Mouse (Mus musculus) limb, embryonic 12.5 days (tissue): ENCODE measurements around the gene Lyl1. TPM values are rescaled to one million over a fixed set of nuclear protein-coding genes. Genes with fewer than 3 reads are reported as not detected.
"Not testable (repeated sequence)": the region's sequence is repeated elsewhere in the genome, so short reads cannot be mapped to it uniquely, and the experiment has no call there.

ENCODE experiments used
- ATAC-seq: fragments of 200-750 bp; cut with Nextera tagmentation; 2 replicates; pipeline ENCODE4 v1.8.0; 2017; ENCODE audit warnings: low read depth, moderate TSS enrichment; ENCODE audit not compliant: insufficient number of reproducible peaks, insufficient read depth, low FRiP score, low TSS enrichment
- H3K27ac ChIP-seq: fragments of 300-500 bp; sonication (generic); 2 replicates; pipeline ENCODE4 v1.5.1; 2016; ENCODE audit warnings: mild to moderate bottlenecking, moderate library complexity
- H3K27me3 ChIP-seq: fragments of 300-500 bp; sonication (generic); 2 replicates; pipeline ENCODE4 v1.6.1; 2016; ENCODE audit warnings: mild to moderate bottlenecking, moderate library complexity
- H3K36me3 ChIP-seq: fragments of 300-500 bp; sonication (generic); 2 replicates; pipeline ENCODE4 v1.6.1; 2016; ENCODE audit warnings: mild to moderate bottlenecking, moderate library complexity
- H3K4me1 ChIP-seq: fragments of 300-500 bp; sonication (generic); replicated peaks from 2 replicates; pipeline ENCODE4 v1.6.1; 2016
- H3K4me2 ChIP-seq: fragments of 300-500 bp; sonication (generic); 2 replicates; pipeline ENCODE4 v1.6.1; 2016; ENCODE audit warnings: mild to moderate bottlenecking, moderate library complexity
- H3K4me3 ChIP-seq: fragments of 300-500 bp; sonication (generic); replicated peaks from 2 replicates; pipeline ENCODE4 v1.5.1; 2016; ENCODE audit warnings: mild to moderate bottlenecking
- H3K9ac ChIP-seq: fragments of 300-500 bp; sonication (generic); replicated peaks from 2 replicates; pipeline ENCODE4 v1.6.1; 2016; ENCODE audit warnings: mild to moderate bottlenecking, moderate library complexity
- H3K9me3 ChIP-seq: fragments of 300-500 bp; sonication (generic); 2 replicates; pipeline ENCODE4 v1.6.1; 2016; ENCODE audit warnings: mild to moderate bottlenecking, moderate library complexity
- WGBS: fragments of 180-500 bp; shearing (Covaris S2); methylation state at CpG from one replicate; pipeline ENCODE4 v1.1.7; 2016; 5-methylcytosine and 5-hydroxymethylcytosine counted together
- polyA plus RNA-seq: library from polyadenylated mRNA; unstranded; fragments of >200 nt; fragmentation: Nextera tagmentation; extraction: Ambion mirVana; gene quantifications from 2 replicates; pipeline ENCODE4 v1.2.1, GENCODE M21; 2016

Lyl1 gene
- polyA plus RNA-seq, 1 experiment from 2014 or later: 3.7 TPM

DNA sequence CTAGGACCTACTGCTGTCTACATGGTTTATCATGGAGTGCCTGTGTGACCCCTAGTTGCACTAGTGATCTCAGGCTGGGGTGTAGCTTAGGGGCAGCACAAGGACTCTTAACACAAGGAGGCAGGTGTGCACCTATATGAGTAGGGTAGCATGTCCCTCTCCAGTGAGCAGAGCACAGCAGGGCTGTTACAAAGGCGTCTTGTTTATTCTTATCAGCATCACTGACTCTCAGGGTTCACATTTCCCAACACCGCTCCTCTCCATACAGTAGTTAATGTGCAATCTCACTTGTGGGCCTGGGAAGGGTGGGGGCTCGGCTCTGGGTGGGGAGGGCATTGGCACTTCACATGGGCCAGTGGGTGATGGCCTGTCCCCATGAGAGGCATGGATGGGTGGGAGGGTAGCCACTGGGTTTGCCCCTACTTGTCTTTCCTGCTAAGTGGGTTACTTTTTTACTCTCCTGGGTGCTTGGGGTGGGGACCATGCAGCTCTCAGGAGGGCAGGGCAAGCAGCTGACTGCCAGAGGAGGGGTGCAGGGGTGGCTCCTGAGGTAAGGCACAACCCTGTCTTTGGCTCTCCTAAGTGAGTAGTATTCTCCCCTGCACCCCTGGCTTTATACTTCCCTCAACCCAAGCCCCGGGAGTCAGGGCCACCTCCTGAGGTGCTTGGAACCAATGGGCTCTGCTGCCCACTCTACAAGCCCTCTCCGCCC, 30.8 kb upstream of the Lyl1 start:
- ATAC-seq, H3K4me3 ChIP-seq, H3K4me2 ChIP-seq, H3K9me3 ChIP-seq, H3K27ac ChIP-seq, H3K9ac ChIP-seq, H3K27me3 ChIP-seq: not testable (repeated sequence)
- H3K36me3 ChIP-seq: peaks cover 87% of the 10 kb centered on the region
- 93% methylated on average over 5 of the region's 5 CpGs for WGBS
- peaks cover 10% of the 10 kb centered on the region for H3K4me1 ChIP-seq

GRCm38 (mm10) chr8:84677305-84677704, 24.0 kb upstream of the Lyl1 start:
- Histone ChIP-seq H3K27ac (no peak overlapping the region), H3K9me3 (no peaks in the 10 kb centered on the region), H3K4me1 (no peaks in the 10 kb centered on the region), H3K4me3 (no peak overlapping the region), H3K27me3 (no peaks in the 10 kb centered on the region), H3K36me3 (peaks cover 68% of the 10 kb centered on the region), H3K9ac (no peak overlapping the region), H3K4me2 (no peak overlapping the region)
- 93% methylated on average over 5 of the region's 5 CpGs for WGBS
- no peak for ATAC-seq

DNA sequence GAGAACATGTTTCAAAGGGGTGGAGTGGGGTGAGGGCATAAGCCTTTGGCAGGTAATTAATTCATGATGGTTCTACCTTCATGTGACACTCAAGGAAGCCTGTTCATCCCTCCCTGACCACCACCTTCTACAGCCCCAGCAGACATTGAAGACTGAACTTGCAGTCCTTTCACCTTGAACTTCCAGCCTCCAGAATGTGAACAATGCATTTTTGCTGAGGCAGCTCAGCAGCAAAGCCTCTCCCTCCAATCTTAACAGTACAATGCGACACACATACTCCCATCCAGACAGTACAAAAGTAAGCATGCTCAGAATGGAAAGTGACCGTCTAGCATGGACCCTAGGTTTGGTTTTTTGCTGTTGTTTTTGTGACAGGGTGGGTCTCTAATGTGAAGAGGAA, 19.8 kb upstream of the Lyl1 start:
- 87% methylated on average over 2 of the region's 2 CpGs for WGBS
- no peak for ATAC-seq
- H3K4me1 ChIP-seq: peaks cover 17% of the 10 kb centered on the region
- peaks cover 52% of the 10 kb centered on the region for H3K36me3 ChIP-seq
- H3K9ac ChIP-seq: no peak overlapping the region
- no peaks in the 10 kb centered on the region for H3K9me3 ChIP-seq
- H3K4me3 ChIP-seq: no peak overlapping the region
- no peak overlapping the region for H3K27ac ChIP-seq
- H3K27me3 ChIP-seq: no peaks in the 10 kb centered on the region
- H3K4me2 ChIP-seq: no peak overlapping the region

GRCm38 (mm10) chr8:84682257-84682656, 19.0 kb upstream of the Lyl1 start:
- ATAC-seq: no peak
- no peaks in the 10 kb centered on the region for H3K9me3 ChIP-seq
- H3K9ac ChIP-seq: no peak overlapping the region
- H3K36me3 ChIP-seq: peaks cover 45% of the 10 kb centered on the region
- peaks cover 19% of the 10 kb centered on the region for H3K4me1 ChIP-seq
- WGBS: 87% methylated on average over 2 of the region's 2 CpGs
- H3K4me3 ChIP-seq: no peak overlapping the region
- no peaks in the 10 kb centered on the region for H3K27me3 ChIP-seq
- H3K4me2 ChIP-seq: no peak overlapping the region
- H3K27ac ChIP-seq: no peak overlapping the region

DNA sequence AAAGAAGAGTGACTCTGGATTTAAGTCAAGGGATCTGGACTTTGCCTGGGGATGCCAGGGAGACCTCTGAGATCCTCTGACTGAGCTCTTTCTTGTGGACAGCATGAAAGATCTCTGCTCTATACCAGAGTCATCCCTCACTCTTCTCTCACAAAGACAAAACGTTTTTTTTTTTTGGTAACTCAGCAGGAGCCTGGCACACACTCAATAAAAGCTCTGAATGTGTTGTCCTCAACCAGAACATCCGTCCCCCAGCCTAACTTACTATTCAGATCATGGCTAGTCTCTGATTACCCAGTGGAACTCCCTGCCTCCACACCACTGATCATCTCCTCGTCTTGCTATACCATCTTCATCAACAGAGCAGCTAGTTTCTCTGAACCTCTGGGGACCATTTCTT, 16.7 kb upstream of the Lyl1 start:
- Histone ChIP-seq H3K9me3 (no peaks in the 10 kb centered on the region), H3K36me3 (peaks cover 42% of the 10 kb centered on the region), H3K27me3 (no peaks in the 10 kb centered on the region), H3K4me1 (peaks cover 31% of the 10 kb centered on the region), H3K9ac (no peak overlapping the region; the same call in 1 of the 2 replicates), H3K27ac (no peak overlapping the region), H3K4me3 (no peak overlapping the region), H3K4me2 (no peak overlapping the region)
- ATAC-seq: no peak
- WGBS: 71% methylated on average over 3 of the region's 3 CpGs

DNA sequence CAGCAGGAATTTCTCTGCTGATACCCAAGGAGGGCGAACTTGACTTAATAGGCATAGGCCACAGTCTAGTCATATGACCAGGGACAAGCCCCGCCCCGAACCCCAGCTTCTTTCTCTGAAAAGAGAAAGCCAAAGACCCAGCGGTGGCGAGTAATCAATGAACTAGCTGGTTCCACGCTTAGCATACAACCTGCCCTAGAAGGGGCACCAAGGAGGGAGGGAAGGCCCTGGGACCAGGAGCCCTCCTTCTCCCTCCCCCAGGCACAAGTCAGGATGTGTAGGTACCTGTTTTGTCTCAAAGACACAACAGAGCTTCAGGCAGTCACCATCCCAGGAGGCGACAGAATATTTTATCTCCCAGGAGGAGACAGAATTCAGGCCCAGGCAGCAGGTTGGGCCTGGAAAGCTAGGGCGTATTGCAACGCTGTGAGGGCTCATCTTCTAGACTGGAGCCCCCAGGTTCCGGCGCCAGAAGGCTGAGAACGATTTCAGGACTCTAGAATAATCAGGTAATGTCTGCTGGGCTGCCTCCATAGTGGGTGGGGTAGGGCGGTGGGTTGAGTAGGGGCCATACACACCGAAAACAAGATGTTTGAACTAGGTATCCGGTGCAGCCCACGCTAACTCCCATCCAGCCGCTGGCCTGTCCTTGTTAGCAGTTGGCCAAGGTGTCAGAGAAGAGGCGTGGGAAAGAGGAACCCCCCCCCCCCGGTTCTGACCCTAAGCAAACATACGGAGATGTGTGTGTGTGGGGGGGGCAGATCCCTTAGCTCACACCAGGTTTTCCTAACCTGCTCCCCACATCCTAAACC, 14.9 kb upstream of the Lyl1 start, which contains the start of gene Trmt1:
TSS of gene Trmt1 (plus strand) at position 117 of the 812 bp plus-strand sequence.
- Histone ChIP-seq H3K27ac (peak within 1 kb of the TSS; percentile 98), H3K4me1 (peaks cover 39% of the 10 kb centered on the region), H3K9me3 (no peaks in the 10 kb centered on the region), H3K4me2 (peak within 1 kb of the TSS; percentile 90), H3K36me3 (peaks cover 41% of the 10 kb centered on the region), H3K9ac (peak within 1 kb of the TSS; percentile 99), H3K27me3 (no peaks in the 10 kb centered on the region), H3K4me3 (peak within 1 kb of the TSS; percentile 99)
- 0 out of 2 replicates have a peak, but pooled peaks have one; percentile 6 for ATAC-seq
- 8% methylated on average over 20 of the region's 20 CpGs for WGBS

- peak overlapping the region; percentile 98 for H3K27ac ChIP-seq
- WGBS: 1% methylated on average over 60 of the region's 62 CpGs
- H3K36me3 ChIP-seq: peaks cover 38% of the 10 kb centered on the region
- H3K27me3 ChIP-seq: no peaks in the 10 kb centered on the region
- peak overlapping the region; percentile 99 for H3K4me3 ChIP-seq
- ATAC-seq: peak; percentile 42
- peak overlapping the region; percentile 99 for H3K9ac ChIP-seq
- peak overlapping the region; percentile 90 for H3K4me2 ChIP-seq
- peaks cover 39% of the 10 kb centered on the region for H3K4me1 ChIP-seq
- H3K9me3 ChIP-seq: no peaks in the 10 kb centered on the region
These were observed 14.1 kb upstream of the Lyl1 start for GRCm38 (mm10) chr8:84687003-84687704.

GRCm38 (mm10) chr8:84687705-84688100, 13.6 kb upstream of the Lyl1 start, which contains the start of gene Nacc1:
TSS of gene Nacc1 (minus strand) at chr8:84687862.
- H3K4me2 ChIP-seq: peak within 1 kb of the TSS; percentile 90
- H3K27ac ChIP-seq: peak within 1 kb of the TSS; percentile 98
- ATAC-seq: peak; percentile 35; the same call in 1 of the 2 replicates
- under 1% methylated on average over 35 of the region's 37 CpGs for WGBS
- no peaks in the 10 kb centered on the region for H3K27me3 ChIP-seq
- H3K4me1 ChIP-seq: peaks cover 39% of the 10 kb centered on the region
- peak within 1 kb of the TSS; percentile 99 for H3K4me3 ChIP-seq
- H3K9me3 ChIP-seq: no peaks in the 10 kb centered on the region
- peaks cover 38% of the 10 kb centered on the region for H3K36me3 ChIP-seq
- H3K9ac ChIP-seq: peak within 1 kb of the TSS; percentile 99

DNA sequence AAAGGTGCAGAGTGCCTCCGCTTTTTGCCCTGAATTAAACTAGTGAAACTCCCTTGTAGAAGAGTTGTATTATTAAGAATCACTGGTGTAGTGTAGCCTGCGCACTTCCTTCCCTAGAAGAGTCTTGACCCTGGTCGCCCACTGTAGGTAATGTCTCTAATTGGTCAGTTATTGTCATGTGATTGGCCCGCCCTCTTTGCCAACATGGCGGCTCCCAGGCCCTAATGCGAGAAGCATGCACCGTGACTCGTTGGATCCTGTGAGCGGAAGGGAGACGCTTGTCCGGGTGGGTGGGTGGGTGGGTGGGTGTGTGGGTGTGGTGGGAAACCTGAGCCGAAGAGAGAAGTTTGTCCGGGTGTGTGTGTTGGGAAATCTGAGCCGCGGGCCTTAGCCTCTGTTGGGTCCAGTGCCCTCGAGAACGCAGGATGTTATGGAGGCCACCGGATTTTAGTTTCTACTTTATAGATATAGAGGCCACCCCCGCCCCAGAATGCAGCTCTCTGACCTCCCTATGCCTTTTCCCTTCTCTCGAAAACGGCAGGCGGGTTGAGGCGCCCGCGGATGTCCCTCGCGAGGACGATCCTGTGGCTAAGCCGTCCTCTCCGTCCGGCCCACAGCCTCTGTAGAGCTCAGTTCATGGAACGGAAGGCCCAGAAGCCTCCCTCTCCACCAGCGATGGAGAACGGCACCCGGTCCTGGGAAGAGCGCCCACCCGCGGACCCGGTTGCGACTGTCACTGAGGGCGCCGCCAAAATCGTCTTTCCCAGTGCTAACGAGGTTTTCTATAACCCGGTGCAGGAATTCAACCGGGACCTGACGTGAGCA, 12.0 kb upstream of the Lyl1 start:
- WGBS: under 1% methylated on average over 47 of the region's 47 CpGs
- peak overlapping the region; percentile 82 for H3K4me3 ChIP-seq
- H3K9me3 ChIP-seq: no peaks in the 10 kb centered on the region
- peaks cover 39% of the 10 kb centered on the region for H3K4me1 ChIP-seq
- H3K27ac ChIP-seq: peak overlapping the region; percentile 85
- peaks cover 39% of the 10 kb centered on the region for H3K36me3 ChIP-seq
- peak overlapping the region; percentile 77 for H3K4me2 ChIP-seq
- peak; percentile 78 for ATAC-seq
- peak overlapping the region; percentile 82 for H3K9ac ChIP-seq
- no peaks in the 10 kb centered on the region for H3K27me3 ChIP-seq

- H3K27ac ChIP-seq: no peak overlapping the region
- H3K4me1 ChIP-seq: peaks cover 15% of the 10 kb centered on the region
- H3K4me3 ChIP-seq: no peak overlapping the region
- H3K27me3 ChIP-seq: no peaks in the 10 kb centered on the region
- ATAC-seq: no peak
- WGBS: 67% methylated on average over 4 of the region's 4 CpGs
- no peak overlapping the region for H3K4me2 ChIP-seq
- no peak overlapping the region for H3K9ac ChIP-seq
- no peaks in the 10 kb centered on the region for H3K9me3 ChIP-seq
- peaks cover 69% of the 10 kb centered on the region for H3K36me3 ChIP-seq
These were observed 7.9 kb upstream of the Lyl1 start for GRCm38 (mm10) chr8:84693332-84693731.
